Mouse (Mus musculus) myocyte (in vitro differentiated cells): Measurements from ENCODE around the gene Dtx3. TPM values are rescaled to one million over a fixed set of nuclear protein-coding genes. Genes with fewer than 3 reads are reported as not detected.

Experiments used
- H3K27me3 ChIP-seq: one replicate; pipeline ENCODE4 v1.6.1; 2011; ENCODE audit not compliant: control insufficient read depth, insufficient read depth, insufficient read length
- H3K36me3 ChIP-seq: one replicate; pipeline ENCODE4 v1.6.1; 2011; ENCODE audit not compliant: control insufficient read depth, insufficient read depth
- H3K4me2 ChIP-seq: one replicate; pipeline ENCODE4 v1.6.1; 2011; ENCODE audit warnings: low read depth, control low read depth
- H3K4me3 ChIP-seq: one replicate; pipeline ENCODE4 v1.5.1; 2011; ENCODE audit warnings: mild to moderate bottlenecking, control low read depth, moderate library complexity
- H3K79me2 ChIP-seq: one replicate; pipeline ENCODE4 v1.6.1; 2011; ENCODE audit not compliant: control insufficient read depth, insufficient read depth
- H3ac ChIP-seq: one replicate; pipeline ENCODE4 v1.6.1; 2011; ENCODE audit not compliant: control insufficient read depth, insufficient read length
- CEBPB ChIP-seq: IDR thresholded peaks from 2 replicates; pipeline ENCODE4 v1.6.1; 2011; ENCODE audit warnings: mild to moderate bottlenecking, moderate library complexity; ENCODE audit not compliant: poor library complexity, insufficient read depth, severe bottlenecking
- E2F4 ChIP-seq: IDR thresholded peaks from one replicate; pipeline ENCODE4 v1.6.1; 2011; ENCODE audit warnings: mild to moderate bottlenecking, control low read depth, moderate library complexity; ENCODE audit not compliant: insufficient read depth
- MAX ChIP-seq: IDR thresholded peaks from one replicate; pipeline ENCODE4 v1.6.1; 2011; ENCODE audit warnings: low read depth, mild to moderate bottlenecking, control low read depth
- MYOD1 ChIP-seq, 3 experiments: IDR thresholded peaks; one replicate each; pipeline ENCODE4 v1.6.1; 2011; ENCODE audit warnings: control low read depth in 2 of 3, low read depth in 2 of 3, mild to moderate bottlenecking in 2 of 3, moderate library complexity in 1 of 3; ENCODE audit not compliant: insufficient read length in 2 of 3, control insufficient read depth in 1 of 3
- MYOG ChIP-seq, 3 experiments: IDR thresholded peaks; one replicate each; pipeline ENCODE4 v1.6.1; 2011; ENCODE audit warnings: control low read depth in 2 of 3, low read depth in 2 of 3, mild to moderate bottlenecking in 2 of 3; ENCODE audit not compliant: insufficient read length in 2 of 3, control insufficient read depth in 1 of 3, insufficient read depth in 1 of 3
- POLR2A ChIP-seq: IDR thresholded peaks from one replicate; pipeline ENCODE4 v1.6.1; 2011; ENCODE audit warnings: low read depth, mild to moderate bottlenecking, control low read depth, moderate library complexity; ENCODE audit not compliant: insufficient read length
- POLR2AphosphoS2 ChIP-seq: IDR thresholded peaks from one replicate; pipeline ENCODE4 v1.6.1; 2011; ENCODE audit warnings: low read depth, control low read depth; ENCODE audit not compliant: insufficient read length
- REST ChIP-seq: IDR thresholded peaks from one replicate; pipeline ENCODE4 v1.6.1; 2011; ENCODE audit warnings: mild to moderate bottlenecking, control low read depth, moderate library complexity; ENCODE audit not compliant: insufficient read depth, insufficient read length
- SRF ChIP-seq: IDR thresholded peaks from one replicate; pipeline ENCODE4 v1.6.1; 2011; ENCODE audit warnings: low read depth; ENCODE audit not compliant: control insufficient read depth, insufficient read length
- TCF12 ChIP-seq: IDR thresholded peaks from one replicate; pipeline ENCODE4 v1.6.1; 2011; ENCODE audit warnings: mild to moderate bottlenecking, control low read depth; ENCODE audit not compliant: poor library complexity, insufficient read depth, severe bottlenecking
- TCF3 ChIP-seq: IDR thresholded peaks from one replicate; pipeline ENCODE4 v1.6.1; 2011; ENCODE audit warnings: low read depth, control low read depth; ENCODE audit not compliant: insufficient read length
- USF1 ChIP-seq: IDR thresholded peaks from one replicate; pipeline ENCODE4 v1.6.1; 2011; ENCODE audit warnings: low read depth, mild to moderate bottlenecking, control low read depth, moderate library complexity
- polyA plus RNA-seq: library from polyadenylated mRNA; unstranded; fragments of >200 nt; fragmentation: generic; extraction: Trizol; gene quantifications from one replicate; pipeline ENCODE4 v1.2.1, GENCODE M21; 2012; ENCODE audit warnings: missing spikeins

The Dtx3 gene
- polyA plus RNA-seq, 1 experiment = 42.4 TPM

DNA sequence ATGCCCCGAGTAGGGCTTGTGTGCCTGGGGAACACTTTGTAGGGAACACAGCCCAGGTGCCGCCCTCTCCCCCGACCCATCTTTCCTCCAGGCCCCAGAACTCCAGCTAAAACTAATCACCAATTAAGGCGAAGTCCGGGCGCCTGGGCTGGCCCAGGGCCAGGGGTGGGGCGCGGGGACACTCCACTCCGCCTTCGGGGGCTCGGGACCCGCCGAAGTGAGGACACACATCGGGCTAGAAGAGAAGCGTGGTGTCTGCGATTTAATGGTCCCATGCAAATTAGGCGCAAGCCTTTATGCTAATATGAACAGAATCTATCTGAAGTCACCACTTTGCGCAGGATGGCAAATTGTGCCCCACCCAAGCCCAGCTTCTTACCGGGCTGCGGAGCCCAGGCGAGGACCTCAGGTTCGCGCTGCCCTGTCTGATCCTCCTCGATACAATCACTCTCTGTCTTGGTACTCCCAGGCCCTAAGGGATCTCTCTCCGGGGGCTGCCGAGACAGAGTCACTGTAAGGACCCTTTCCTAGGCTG, 6.3 kb downstream of the Dtx3 start:
- peak overlapping the region; percentile 95 for H3K4me2 ChIP-seq
- no peaks in the 10 kb centered on the region for H3K27me3 ChIP-seq
- peak overlapping the region; percentile 69 for H3K4me3 ChIP-seq
- no peaks in the 10 kb centered on the region for H3K79me2 ChIP-seq
- no peak for TF ChIP-seq E2F4
- TF ChIP-seq USF1 = no peak
- no peak for TF ChIP-seq CEBPB
- TF ChIP-seq POLR2A = peak; percentile 57
- TF ChIP-seq MYOD1 (IDR thresholded peaks at IDR 0.05; ENCODE audit: control insufficient read depth in 1 of 3, insufficient read length in 2 of 3, low read depth in 2 of 3) = peak in 1 of 3 experiments; percentile 13
- no peak for TF ChIP-seq MYOG (IDR thresholded peaks at IDR 0.05; ENCODE audit: control insufficient read depth in 1 of 3, insufficient read depth in 1 of 3, insufficient read length in 2 of 3, low read depth in 2 of 3)
- peak overlapping the region; percentile 40 for H3ac ChIP-seq
- no peaks in the 10 kb centered on the region for H3K36me3 ChIP-seq

DNA sequence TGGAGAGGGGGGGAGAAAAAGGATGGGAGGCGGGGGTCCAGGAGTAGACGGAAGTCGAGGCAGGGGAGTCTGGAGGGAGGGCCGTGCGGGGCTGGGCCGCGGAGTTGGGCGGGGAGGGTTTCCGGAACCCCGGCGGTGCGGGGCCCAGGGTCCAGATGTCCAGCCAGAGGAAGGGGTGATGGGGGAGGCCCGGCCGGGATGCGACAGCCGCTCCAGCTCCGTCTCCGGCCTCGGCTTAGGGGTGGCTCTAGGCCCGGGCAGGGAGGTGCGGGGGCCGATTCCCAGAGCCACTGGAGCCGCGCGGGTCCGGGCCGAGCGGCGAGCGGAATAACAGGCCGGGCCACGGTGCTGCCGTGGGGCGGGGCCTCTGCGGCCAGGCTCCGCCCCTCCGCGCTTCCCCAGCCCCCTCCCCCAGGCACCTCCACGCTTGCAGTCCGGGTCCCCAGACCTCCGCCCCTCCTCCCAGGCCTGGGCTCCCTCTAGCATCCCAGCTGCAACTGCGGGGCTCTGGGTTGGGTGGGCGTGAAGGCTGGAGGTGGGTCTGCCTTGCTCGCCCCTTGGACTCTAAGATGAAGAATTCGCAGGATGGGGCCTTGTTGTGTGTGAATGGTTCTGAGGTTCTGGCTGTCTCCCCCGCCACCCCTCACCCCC, 6.9 kb downstream of the Dtx3 start:
- Histone ChIP-seq H3K36me3 (no peaks in the 10 kb centered on the region), H3K4me3 (peak overlapping the region; percentile 69), H3ac (peak overlapping the region; percentile 40), H3K79me2 (no peaks in the 10 kb centered on the region), H3K4me2 (peak overlapping the region; percentile 95), H3K27me3 (no peaks in the 10 kb centered on the region)
- TF ChIP-seq TCF3 (no peak), POLR2A (peak; percentile 73), E2F4 (no peak), CEBPB (no peak), MYOD1 (IDR thresholded peaks at IDR 0.05; ENCODE audit: control insufficient read depth in 1 of 3, insufficient read length in 2 of 3, low read depth in 2 of 3) (peak in 1 of 3 experiments; percentile 12), POLR2AphosphoS2 (peak; percentile 89)

- peak overlapping the region; percentile 40 for H3ac ChIP-seq
- H3K4me3 ChIP-seq = peak overlapping the region; percentile 69
- H3K27me3 ChIP-seq = no peaks in the 10 kb centered on the region
- H3K36me3 ChIP-seq = no peaks in the 10 kb centered on the region
- no peak for TF ChIP-seq USF1
- no peak for TF ChIP-seq REST
- no peak for TF ChIP-seq POLR2AphosphoS2
- no peaks in the 10 kb centered on the region for H3K79me2 ChIP-seq
- peak overlapping the region; percentile 95 for H3K4me2 ChIP-seq
These were observed 7.5 kb downstream of the Dtx3 start for GRCm38 (mm10) chr10:127188079-127188453.

- Histone ChIP-seq H3K27me3 (no peaks in the 10 kb centered on the region), H3K36me3 (no peaks in the 10 kb centered on the region), H3ac (no peak overlapping the region), H3K4me3 (peak overlapping the region; percentile 69), H3K4me2 (peak overlapping the region; percentile 95), H3K79me2 (no peaks in the 10 kb centered on the region)
- no peak for TF ChIP-seq REST
- no peak for TF ChIP-seq MYOD1 (IDR thresholded peaks at IDR 0.05; ENCODE audit: control insufficient read depth in 1 of 3, insufficient read length in 2 of 3, low read depth in 2 of 3)
- TF ChIP-seq MYOG (IDR thresholded peaks at IDR 0.05; ENCODE audit: control insufficient read depth in 1 of 3, insufficient read depth in 1 of 3, insufficient read length in 2 of 3, low read depth in 2 of 3) = no peak
- TF ChIP-seq MAX = no peak
- no peak for TF ChIP-seq USF1
- no peak for TF ChIP-seq TCF3
- TF ChIP-seq POLR2AphosphoS2 = no peak
- no peak for TF ChIP-seq TCF12
- no peak for TF ChIP-seq CEBPB
- TF ChIP-seq POLR2A = no peak
- no peak for TF ChIP-seq E2F4
- TF ChIP-seq SRF = no peak
These were observed 8.0 kb downstream of the Dtx3 start for GRCm38 (mm10) chr10:127187371-127188078.

- H3K79me2 ChIP-seq = no peaks in the 10 kb centered on the region
- no peaks in the 10 kb centered on the region for H3K36me3 ChIP-seq
- TF ChIP-seq TCF3 (no peak), SRF (no peak), CEBPB (no peak), USF1 (peak; percentile 58), MAX (no peak), POLR2A (no peak)
- no peak overlapping the region for H3K4me2 ChIP-seq
- H3K4me3 ChIP-seq = no peak overlapping the region
- H3ac ChIP-seq = no peak overlapping the region
- H3K27me3 ChIP-seq = no peaks in the 10 kb centered on the region
These were observed 9.1 kb downstream of the Dtx3 start for GRCm38 (mm10) chr10:127186451-127186850.
